9 mouse cellular contexts compared by ENCODE assay signal in the genomic region with DNA sequence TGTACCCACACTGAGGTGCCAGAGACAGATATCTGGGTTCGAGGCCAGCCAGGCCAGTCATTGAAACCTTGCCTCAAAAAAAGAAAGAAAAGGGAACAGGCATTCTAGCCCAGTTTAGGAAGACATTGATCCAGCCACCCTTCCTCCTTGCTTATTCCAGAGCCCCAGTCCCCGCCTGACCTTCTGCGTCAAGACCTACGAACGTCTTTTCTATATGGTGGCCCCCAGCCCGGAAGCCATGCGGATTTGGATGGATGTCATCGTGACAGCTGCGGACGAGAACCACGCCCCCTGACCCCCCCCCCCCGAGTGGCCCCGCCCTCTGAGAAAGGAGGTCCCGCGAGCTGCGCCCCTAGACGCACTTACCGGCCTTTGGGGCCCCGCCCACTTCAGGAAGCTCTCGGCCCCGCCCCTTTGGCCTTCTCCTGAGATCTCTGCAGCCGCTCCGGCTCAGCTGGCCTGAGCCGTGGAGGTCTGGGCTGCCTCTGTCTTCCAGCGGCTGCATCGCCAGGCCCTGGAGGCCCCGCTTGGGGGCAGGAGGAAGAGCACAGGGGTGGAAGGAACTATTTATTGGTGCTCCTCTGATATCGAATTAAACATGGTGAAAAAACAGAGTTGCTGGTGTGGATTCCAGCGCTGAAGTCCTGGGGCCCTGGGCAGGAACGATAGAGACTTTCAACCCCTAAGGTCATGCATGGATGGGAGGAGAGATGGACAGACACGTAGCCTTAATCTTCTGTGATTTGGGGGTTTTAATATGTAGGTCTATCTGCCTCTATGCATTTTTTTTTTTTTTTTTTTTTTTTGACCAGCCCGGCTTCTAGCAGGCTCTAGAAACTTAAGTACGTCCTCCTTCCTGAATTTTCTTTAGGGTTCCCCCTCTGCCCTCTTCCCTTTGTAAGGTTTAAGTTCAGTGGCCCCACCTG. TPM values are rescaled to one million over a fixed set of nuclear protein-coding genes. Genes with fewer than 3 reads are reported as not detected.
A peak's percentile ranks its signal among the peaks of the same experiment; 100 is the strongest.
DNase-seq lines count a peak whose midpoint lies in the region; ATAC-seq and TF ChIP-seq lines count a peak whose summit lies in the region.
"Had no signal": no experiment of that assay in that cellular context is flagged by ENCODE, and none has a peak within 500 bp of the region (broad histone marks: within the 10 kb centered on the region; RNA-seq: fewer than 3 reads in every experiment).

No protein-coding gene starts in this region.

- no peaks in the 10 kb centered on the region for H3K27me3 ChIP-seq in heart, adult 2 months (ENCODE audit: control insufficient read depth, insufficient read depth, low read length)
- no peaks in the 10 kb centered on the region for H3K27me3 ChIP-seq in liver, embryonic 15.5 days
- no peaks in the 10 kb centered on the region for H3K27me3 ChIP-seq in neural tube, embryonic 11.5 days (ENCODE audit: control insufficient read depth, insufficient read depth, low read length)
- H3K27me3 ChIP-seq in stomach, embryonic 16.5 days (ENCODE audit: control insufficient read depth, insufficient read depth, low read length): no peaks in the 10 kb centered on the region
- H3K27me3 ChIP-seq: CH12.LX had no signal

- H3K4me2 ChIP-seq in liver, embryonic 15.5 days: peak overlapping the region; percentile 65
- H3K4me2 ChIP-seq in neural tube, embryonic 11.5 days (ENCODE audit: low read depth): peak overlapping the region; percentile 42
- H3K4me2 ChIP-seq in stomach, embryonic 16.5 days (ENCODE audit: low read depth, low read length): peak overlapping the region; percentile 51

- H3K9me3 ChIP-seq in liver, embryonic 15.5 days (replicated peaks): no peaks in the 10 kb centered on the region
- H3K9me3 ChIP-seq in neural tube, embryonic 11.5 days (ENCODE audit: control insufficient read depth, low read length): no peaks in the 10 kb centered on the region; the same call in 1 of the 2 replicates
- no peaks in the 10 kb centered on the region for H3K9me3 ChIP-seq in stomach, embryonic 16.5 days (replicated peaks; ENCODE audit: control insufficient read depth, low read length)

- H3K79me2 ChIP-seq in heart, adult 2 months (replicated peaks; ENCODE audit: control insufficient read depth, insufficient read depth, low read length): no peaks in the 10 kb centered on the region

- no peak for TF ChIP-seq POLR2A in heart, adult 2 months (IDR thresholded peaks at IDR 0.05; ENCODE audit: insufficient read depth, low read depth, low read length)

- H3K4me3 ChIP-seq in heart, adult 2 months: peak overlapping the region; percentile 31; the same call in 1 of the 2 replicates
- H3K4me3 ChIP-seq in liver, embryonic 15.5 days (replicated peaks): peak overlapping the region; percentile 34
- no peak overlapping the region for H3K4me3 ChIP-seq in neural tube, embryonic 11.5 days (ENCODE audit: low read depth, low read length)
- peak overlapping the region; percentile 30 for H3K4me3 ChIP-seq in stomach, embryonic 16.5 days (replicated peaks; ENCODE audit: low read length)

- no peak for TF ChIP-seq EP300 in heart, adult 2 months (IDR thresholded peaks at IDR 0.05; ENCODE audit: insufficient read depth, low read depth, low read length)

- H3K4me1 ChIP-seq in heart, adult 2 months (ENCODE audit: control insufficient read depth, insufficient read depth, low read length): peaks cover 2% of the 10 kb centered on the region
- peaks cover 9% of the 10 kb centered on the region for H3K4me1 ChIP-seq in liver, embryonic 15.5 days (replicated peaks)
- H3K4me1 ChIP-seq in neural tube, embryonic 11.5 days (ENCODE audit: control insufficient read depth, insufficient read depth, low read length): no peaks in the 10 kb centered on the region
- H3K4me1 ChIP-seq in stomach, embryonic 16.5 days (ENCODE audit: control insufficient read depth, insufficient read depth, low read length): peaks cover 7% of the 10 kb centered on the region; the same call in 1 of the 2 replicates

- no peak; the same call in 1 of the 2 replicates for TF ChIP-seq CTCF in heart, adult 2 months (IDR thresholded peaks at IDR 0.05)

- WGBS in heart, adult 2 months: 9% methylated on average over 33 of the region's 33 CpGs
- WGBS in liver, embryonic 15.5 days (ENCODE audit: insufficient replicate concordance): 6% methylated on average over 33 of the region's 33 CpGs
- 10% methylated on average over 30 of the region's 33 CpGs for WGBS in neural tube, embryonic 11.5 days
- WGBS in stomach, embryonic 16.5 days: 7% methylated on average over 31 of the region's 33 CpGs

- peak; percentile 81 for ATAC-seq in liver, embryonic 15.5 days (ENCODE audit: insufficient read depth)
- ATAC-seq in neural tube, embryonic 11.5 days (ENCODE audit: insufficient read depth, low FRiP score, low TSS enrichment): peak; percentile 76
- ATAC-seq in stomach, embryonic 16.5 days (ENCODE audit: insufficient read depth, low FRiP score): peak; percentile 87

- intact Hi-C loops in heart, adult 2 months (cut with DNase I): no loop called here

- H3K27ac ChIP-seq in heart, adult 2 months: no peak overlapping the region
- H3K27ac ChIP-seq in liver, embryonic 15.5 days (replicated peaks): no peak overlapping the region
- H3K27ac ChIP-seq in neural tube, embryonic 11.5 days (ENCODE audit: low read depth, low read length): no peak overlapping the region
- H3K27ac ChIP-seq in stomach, embryonic 16.5 days (ENCODE audit: low read length): peak overlapping the region; percentile 64

- no peaks in the 10 kb centered on the region for H3K36me3 ChIP-seq in heart, adult 2 months (ENCODE audit: control insufficient read depth, insufficient read depth, low read length)
- H3K36me3 ChIP-seq in liver, embryonic 15.5 days (replicated peaks): no peaks in the 10 kb centered on the region
- no peaks in the 10 kb centered on the region for H3K36me3 ChIP-seq in neural tube, embryonic 11.5 days (ENCODE audit: control insufficient read depth, insufficient read depth, low read length)
- H3K36me3 ChIP-seq in stomach, embryonic 16.5 days (ENCODE audit: control insufficient read depth, insufficient read depth, low read length): no peaks in the 10 kb centered on the region

- DNase-seq in frontal cortex, postnatal 14 days (ENCODE audit: low spot score in 2 of 2): peak; percentile 31 to 34
- DNase-seq in frontal cortex, postnatal 25 days (ENCODE audit: low spot score in 2 of 2): no peak
- DNase-seq in embryo, embryonic 9.5 days (ENCODE audit: extremely low spot score): peak; percentile 88
- peak; percentile 83 to 88 for DNase-seq in heart, adult 2 months
- DNase-seq in kidney, adult 18-20 months: peak; percentile 85
- peak; percentile 86 for DNase-seq in neural tube, embryonic 11.5 days (ENCODE audit: low spot score)

- H3K9ac ChIP-seq in heart, adult 2 months (ENCODE audit: low read depth, low read length): peak overlapping the region; percentile 20
- H3K9ac ChIP-seq in liver, embryonic 15.5 days: peak overlapping the region; percentile 35; the same call in 1 of the 2 replicates
- peak overlapping the region; percentile 53 for H3K9ac ChIP-seq in neural tube, embryonic 11.5 days (ENCODE audit: low read length)
- peak overlapping the region; percentile 64 for H3K9ac ChIP-seq in stomach, embryonic 16.5 days (ENCODE audit: low read length)

RNA-seq across cellular contexts. Expression of a gene that starts 7.4 kb away (rescaled TPM):
- not detected for total RNA-seq in heart, adult 2 months (2021)
- polyA plus RNA-seq in heart, adult 2 months (2012; rRNA removed): not detected in 2 replicates
- not detected in 2 replicates for polyA plus RNA-seq in liver, embryonic 15.5 days (2015; fragmentation: Nextera tagmentation; extraction: Ambion mirVana)
- 0.76 and 0.99 TPM in 2 replicates for polyA plus RNA-seq in neural tube, embryonic 11.5 days (2014; fragmentation: Nextera tagmentation; extraction: Ambion mirVana)
- 95.4 and 131 TPM in 2 replicates for polyA plus RNA-seq in stomach, embryonic 16.5 days (2015; fragmentation: Nextera tagmentation; extraction: Ambion mirVana)
- total RNA-seq: CH12.LX had no signal

RNA-seq across cellular contexts. Expression of a gene that starts 18.4 kb away (rescaled TPM):
- total RNA-seq in heart, adult 2 months (2021): under 1 TPM; 0.27 to 0.34 TPM
- polyA plus RNA-seq in heart, adult 2 months (2012; rRNA removed): 0.20 and 0.25 TPM in 2 replicates
- polyA plus RNA-seq in liver, embryonic 15.5 days (2015; fragmentation: Nextera tagmentation; extraction: Ambion mirVana): 0.10 and 0.12 TPM in 2 replicates
- polyA plus RNA-seq in neural tube, embryonic 11.5 days (2014; fragmentation: Nextera tagmentation; extraction: Ambion mirVana): 0.11 TPM in 1 of 2 replicates, not detected in the other
- polyA plus RNA-seq in stomach, embryonic 16.5 days (2015; fragmentation: Nextera tagmentation; extraction: Ambion mirVana): 0.70 and 0.72 TPM in 2 replicates

RNA-seq across cellular contexts. Expression of a gene that starts 41.5 kb away (rescaled TPM):
- under 1 TPM in 1 of 2 experiments, not detected in 1; 0.07 TPM for total RNA-seq in heart, adult 2 months (2021)
- 0.08 TPM in 1 of 2 replicates, not detected in the other for polyA plus RNA-seq in heart, adult 2 months (2012; rRNA removed)
- 0.22 and 0.24 TPM in 2 replicates for polyA plus RNA-seq in liver, embryonic 15.5 days (2015; fragmentation: Nextera tagmentation; extraction: Ambion mirVana)
- polyA plus RNA-seq in neural tube, embryonic 11.5 days (2014; fragmentation: Nextera tagmentation; extraction: Ambion mirVana): 1.7 and 2.1 TPM in 2 replicates
- polyA plus RNA-seq in stomach, embryonic 16.5 days (2015; fragmentation: Nextera tagmentation; extraction: Ambion mirVana): 3.5 and 4.0 TPM in 2 replicates

RNA-seq across cellular contexts. Expression of a gene that starts 41.6 kb away (rescaled TPM):
- total RNA-seq in heart, adult 2 months (2021): 10 to 100 TPM; 53.2 to 65.2 TPM
- polyA plus RNA-seq in heart, adult 2 months (2012; rRNA removed): 50.4 and 57.3 TPM in 2 replicates
- 27.1 and 28.9 TPM in 2 replicates for polyA plus RNA-seq in liver, embryonic 15.5 days (2015; fragmentation: Nextera tagmentation; extraction: Ambion mirVana)
- 23.4 and 23.5 TPM in 2 replicates for polyA plus RNA-seq in neural tube, embryonic 11.5 days (2014; fragmentation: Nextera tagmentation; extraction: Ambion mirVana)
- polyA plus RNA-seq in stomach, embryonic 16.5 days (2015; fragmentation: Nextera tagmentation; extraction: Ambion mirVana): 35.6 and 43.4 TPM in 2 replicates

RNA-seq across cellular contexts. Expression of a gene that starts 47.5 kb away (rescaled TPM):
- not detected for total RNA-seq in heart, adult 2 months (2021)
- polyA plus RNA-seq in heart, adult 2 months (2012; rRNA removed): 0.15 and 0.27 TPM in 2 replicates
- 0.08 TPM in 1 of 2 replicates, not detected in the other for polyA plus RNA-seq in liver, embryonic 15.5 days (2015; fragmentation: Nextera tagmentation; extraction: Ambion mirVana)
- not detected in 2 replicates for polyA plus RNA-seq in neural tube, embryonic 11.5 days (2014; fragmentation: Nextera tagmentation; extraction: Ambion mirVana)
- polyA plus RNA-seq in stomach, embryonic 16.5 days (2015; fragmentation: Nextera tagmentation; extraction: Ambion mirVana): not detected in 2 replicates
- total RNA-seq: CH12.LX had no signal

Comparison
In these comparisons a context has a peak if more than half of its experiments do, and no peak if none do; other contexts are left out.
1. DNase-seq: peak in frontal cortex, postnatal 14 days (2 of 2), embryo, embryonic 9.5 days (single experiment), heart, adult 2 months (2 of 2), kidney, adult 18-20 months (single experiment) and neural tube, embryonic 11.5 days (single experiment); none in frontal cortex, postnatal 25 days (0 of 2).
2. RNA of a gene that starts 7.4 kb away (polyA plus RNA-seq): 95.4 to 131 TPM in stomach, embryonic 16.5 days; 0.76 to 0.99 TPM in neural tube, embryonic 11.5 days, not detected in liver, embryonic 15.5 days and not detected in heart, adult 2 months; every median in the first group is over 10 times any median in the second.
3. Peak in every context shown above with its lines, with median percentiles within 50 percentile points of each other: H3K9ac ChIP-seq, ATAC-seq and H3K4me2 ChIP-seq.